Mouse (Mus musculus) spleen, postnatal 10 days (tissue): ENCODE results near the gene Magoh.
A peak's percentile ranks its signal among the peaks of the same experiment; 100 is the strongest.

Experiments
- DNase-seq, 2 experiments: peaks; one replicate each; pipeline ENCODE4 v3.0.0; 2021 to 2022; ENCODE audit warnings: low spot score in 2 of 2

Gene Magoh

DNA sequence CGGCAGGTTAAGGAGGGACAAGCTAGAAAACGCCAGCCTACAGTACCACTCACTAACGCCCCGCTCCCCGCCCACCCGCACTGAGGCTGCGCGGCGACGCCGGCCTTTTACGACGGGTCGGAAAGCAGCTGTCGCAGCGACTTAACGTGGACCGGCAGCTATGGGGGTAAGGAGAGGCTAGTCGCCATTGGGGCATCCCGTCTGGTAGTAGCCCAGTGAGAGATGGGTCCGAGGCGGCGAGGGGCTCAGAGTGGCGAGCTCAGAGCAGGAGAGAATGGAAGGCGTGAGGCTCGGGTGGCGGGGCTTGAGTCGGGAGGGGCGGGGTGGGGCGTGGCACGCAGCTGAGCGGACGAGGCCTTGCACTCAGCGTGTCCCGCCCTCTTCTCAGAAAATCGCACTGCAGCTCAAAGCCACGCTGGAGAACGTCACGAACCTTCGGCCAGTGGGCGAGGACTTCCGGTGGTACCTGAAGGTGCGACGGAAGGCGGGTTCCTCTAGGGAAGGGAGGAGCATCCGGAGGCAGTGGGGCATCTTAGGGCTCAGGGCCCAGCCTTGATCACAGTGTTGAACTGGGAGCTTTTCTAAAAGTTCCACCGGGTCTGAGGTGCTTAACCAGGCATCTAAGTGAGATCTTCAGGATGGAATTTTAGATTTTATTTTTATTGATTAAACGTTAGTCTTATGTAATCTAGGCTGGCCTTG is 10.3 kb downstream of the Magoh start, which contains the start of gene 0610037L13Rik:
0610037L13Rik (plus strand) TSS at position 83 of the 702 bp plus-strand sequence.
- peak; percentile 89 to 94 for DNase-seq

DNA sequence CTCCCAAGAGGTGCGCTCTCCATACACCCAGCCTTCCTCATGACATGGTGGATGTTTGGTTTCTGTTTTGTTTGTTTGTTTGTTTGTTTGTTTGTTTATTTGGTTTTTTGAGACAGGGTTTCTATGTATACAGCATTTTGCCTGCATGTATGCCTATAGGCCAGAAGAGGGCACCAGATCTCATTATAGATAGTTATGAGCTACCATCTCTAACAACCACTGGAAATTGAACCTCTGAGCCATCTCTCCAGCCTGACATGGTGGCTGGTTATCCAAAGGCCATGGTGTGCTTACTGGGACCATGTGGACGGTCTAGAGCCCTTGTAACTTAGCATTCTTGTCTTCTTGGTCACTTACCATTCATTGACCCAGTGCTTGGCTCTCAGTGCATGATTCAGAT is 13.1 kb downstream of the Magoh start:
- no peak for DNase-seq

DNA sequence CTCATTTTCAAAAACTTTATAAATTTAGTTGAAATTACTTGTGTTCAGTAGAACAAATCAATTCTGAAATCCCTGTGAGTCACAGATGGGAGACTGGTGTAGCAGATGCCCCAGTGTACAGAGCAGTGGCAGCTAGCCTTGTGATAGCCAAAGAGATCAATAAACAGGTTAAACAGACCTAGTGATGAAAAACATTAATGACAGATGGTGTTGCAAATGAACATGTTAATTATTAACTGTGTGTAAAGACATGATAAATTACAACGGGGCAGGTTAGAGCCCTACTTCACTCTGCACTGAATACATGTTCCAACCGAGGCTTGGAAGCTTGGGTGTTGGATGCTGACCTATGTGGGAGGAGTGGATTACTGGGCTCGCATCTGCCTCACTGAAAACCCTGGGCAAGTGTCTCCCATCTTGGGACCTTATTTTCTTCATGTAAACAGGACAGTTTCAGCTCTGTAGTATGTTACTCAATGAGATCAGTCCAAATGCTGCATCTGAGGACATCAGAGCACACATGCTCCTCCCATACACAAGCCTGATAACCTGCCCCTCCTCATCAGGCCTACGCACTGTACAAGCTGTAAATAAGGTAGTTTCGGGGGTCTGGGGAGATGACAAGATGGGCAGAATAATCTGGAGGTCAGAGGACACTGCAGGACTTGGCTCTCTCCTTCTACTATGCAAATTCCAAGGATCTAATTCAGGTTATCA is 19.8 kb downstream of the Magoh start:
- no peak for DNase-seq

DNA sequence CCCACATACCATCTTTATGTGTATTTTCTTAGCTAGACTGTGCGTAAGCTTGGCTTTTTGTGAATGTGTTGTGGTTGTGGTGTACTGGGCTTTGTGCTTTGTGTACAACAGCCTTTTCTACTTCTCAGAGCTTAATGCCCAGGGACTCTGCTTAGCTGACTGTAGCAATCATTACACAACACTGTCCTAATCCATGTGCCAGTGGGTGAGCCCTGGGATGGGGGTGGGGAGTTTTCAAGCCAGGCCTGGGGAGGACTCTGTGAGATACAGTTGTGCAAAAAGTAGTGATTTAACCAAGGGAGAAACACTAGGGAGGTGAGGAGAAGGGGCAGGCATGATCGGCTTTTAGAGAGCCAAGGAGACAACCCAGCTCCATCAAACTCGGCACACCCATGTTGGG is 20.7 kb downstream of the Magoh start:
- no peak for DNase-seq

DNA sequence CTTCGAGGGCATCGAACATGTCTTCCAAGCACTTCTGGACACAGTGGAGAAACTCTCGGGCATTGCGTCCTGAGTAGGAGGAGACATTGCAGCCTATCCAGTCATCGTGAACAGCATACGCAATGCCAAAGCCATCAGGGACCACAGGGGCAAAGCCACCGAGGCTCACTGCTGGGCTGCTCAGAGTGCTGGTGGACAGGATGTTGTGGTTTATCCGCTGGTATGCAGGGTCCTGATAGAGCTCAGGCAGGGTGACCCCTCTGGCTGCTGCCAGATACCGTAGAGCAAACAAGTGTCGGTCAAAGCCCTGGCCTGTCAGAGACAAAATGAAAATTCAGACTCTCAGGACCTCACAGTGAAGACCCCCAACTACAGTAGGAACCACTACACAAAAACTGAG is 24.7 kb downstream of the Magoh start:
- DNase-seq = no peak

DNA sequence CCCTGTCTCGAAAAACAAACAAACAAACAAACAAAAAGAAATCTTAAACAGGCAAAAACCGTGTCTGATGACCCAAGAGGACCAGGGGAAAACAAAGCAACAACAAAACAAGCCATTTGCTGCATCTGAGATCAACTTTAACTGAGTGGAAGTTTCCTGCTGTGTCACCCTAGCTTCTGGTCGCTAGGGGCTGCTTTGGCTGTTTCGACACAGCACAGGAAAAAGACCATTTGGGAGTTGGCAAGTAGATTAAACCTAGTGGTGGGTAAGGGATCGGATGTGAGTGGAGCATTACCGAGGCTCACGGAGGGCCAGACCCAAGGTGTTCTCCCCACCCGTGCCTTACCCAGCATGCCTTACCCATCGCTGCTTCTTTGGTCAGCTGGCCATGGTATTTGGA is 27.0 kb downstream of the Magoh start:
- no peak for DNase-seq

DNA sequence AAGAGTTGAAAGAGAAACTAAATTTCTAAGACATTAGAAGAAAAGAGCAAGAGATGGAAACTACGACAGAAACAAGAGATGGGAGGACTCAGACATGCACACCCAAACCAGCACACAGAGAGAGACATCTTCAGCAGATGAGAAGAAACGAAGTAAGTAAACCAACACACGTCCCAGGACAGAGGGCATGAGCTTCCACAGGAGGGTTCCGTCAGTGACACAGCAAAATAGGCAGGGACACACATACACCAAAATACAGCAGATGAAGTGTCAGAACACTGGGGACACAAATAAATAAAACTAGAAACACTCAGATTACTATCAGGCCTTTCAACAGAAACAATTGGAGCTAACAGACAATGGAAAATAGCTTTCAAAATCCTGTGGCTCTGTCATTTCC is 30.5 kb downstream of the Magoh start:
- no peak for DNase-seq

DNA sequence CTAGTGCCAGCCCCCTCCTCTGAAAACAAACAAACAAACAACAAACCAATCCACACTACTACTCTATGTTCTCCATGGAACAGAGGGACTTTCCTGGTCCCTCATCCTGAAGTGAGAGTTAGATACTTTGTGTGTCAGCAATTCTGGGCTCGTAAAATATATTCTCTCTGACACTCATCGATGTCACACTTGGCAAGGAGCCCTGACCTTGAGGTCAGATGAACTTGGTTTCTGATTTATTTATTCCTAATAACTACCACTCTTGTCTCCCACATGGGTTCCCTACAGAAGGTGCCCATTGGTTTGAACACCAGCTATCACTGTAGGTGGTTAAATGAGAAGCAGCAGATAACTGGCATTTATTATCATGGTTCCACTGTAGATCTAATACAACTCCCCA is 40.8 kb downstream of the Magoh start:
- DNase-seq = no peak

DNA sequence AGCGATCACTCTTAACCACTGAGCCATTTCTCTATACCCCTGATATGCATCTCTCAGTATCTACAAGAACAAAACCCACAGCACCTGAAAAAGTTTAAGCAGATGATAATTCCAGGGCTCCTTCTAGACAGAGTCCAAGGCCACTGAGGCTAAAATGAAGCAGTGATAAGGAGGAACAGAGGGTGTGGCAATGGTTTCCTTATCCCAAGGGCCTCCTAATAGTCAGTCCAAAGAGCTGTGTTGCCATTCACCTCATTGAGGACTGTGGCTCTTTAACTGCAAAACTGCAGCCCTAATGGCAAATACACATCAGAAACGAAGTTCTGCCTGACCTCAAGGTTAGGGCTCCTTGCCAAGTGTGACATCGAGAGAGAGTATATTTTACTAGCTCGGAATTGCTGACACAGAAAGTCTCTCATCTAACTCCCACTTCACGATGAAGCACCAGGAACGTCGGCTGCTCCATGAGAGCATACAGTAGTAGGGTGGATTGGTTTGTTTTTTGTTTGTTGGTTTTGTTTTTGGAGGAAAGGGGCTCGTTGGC is 41.7 kb downstream of the Magoh start:
- peak; percentile 12 to 23 for DNase-seq

DNA sequence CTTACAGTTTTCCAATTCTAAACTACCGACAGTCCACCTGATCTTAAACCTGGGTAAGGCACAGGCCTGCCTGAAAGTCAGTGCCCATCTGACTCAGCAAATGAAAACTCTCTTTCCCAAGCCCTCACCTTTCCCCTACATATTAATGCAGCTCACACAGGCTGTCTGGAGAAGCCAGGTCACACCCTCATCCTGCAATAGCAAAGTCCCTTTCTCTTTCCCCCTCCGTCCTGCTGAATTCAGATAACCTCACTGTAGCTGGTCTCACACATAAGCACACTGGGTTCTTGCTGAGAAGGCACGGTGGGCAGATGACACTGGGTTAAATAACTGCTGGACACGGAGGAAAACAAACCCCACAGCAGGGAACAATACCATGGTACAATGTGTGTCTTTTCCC is 42.4 kb downstream of the Magoh start:
- no peak for DNase-seq

DNA sequence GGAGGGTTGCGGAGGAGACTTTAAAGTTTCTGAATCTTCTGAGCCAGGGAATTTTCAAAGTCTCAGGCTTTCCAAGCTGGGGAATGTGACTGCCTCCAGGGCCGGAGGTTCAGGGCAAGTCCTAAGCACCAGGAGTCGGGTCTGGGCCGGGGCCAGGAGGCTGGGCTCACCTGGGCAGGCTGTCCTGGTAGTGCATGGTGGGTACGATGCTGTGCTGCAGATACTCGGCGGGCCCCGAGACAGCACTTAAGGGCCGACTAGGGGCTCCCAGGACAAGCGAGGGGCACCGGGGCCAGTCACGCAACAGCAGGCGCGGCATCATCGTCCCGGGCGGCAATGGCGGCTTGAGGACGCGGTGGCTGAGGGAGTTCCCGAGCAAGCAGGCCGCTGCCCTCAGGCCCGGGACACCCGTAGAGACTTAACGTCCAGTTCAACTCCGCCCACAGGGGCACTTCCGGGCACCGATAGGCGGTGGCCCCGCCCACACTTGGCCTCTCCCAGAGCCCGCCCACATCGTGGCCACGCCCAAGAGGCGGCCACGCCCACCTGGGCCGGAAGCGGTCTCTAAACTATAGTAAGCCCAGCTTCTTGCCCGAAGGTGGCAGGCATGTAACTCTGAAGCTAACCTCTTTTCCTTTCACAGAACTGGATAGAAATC is 43.7 kb downstream of the Magoh start, which contains the start of gene Cpt2:
Cpt2 (minus strand) TSS at position 466 of the 658 bp plus-strand sequence.
- DNase-seq = peak; percentile 93 to 96

DNA sequence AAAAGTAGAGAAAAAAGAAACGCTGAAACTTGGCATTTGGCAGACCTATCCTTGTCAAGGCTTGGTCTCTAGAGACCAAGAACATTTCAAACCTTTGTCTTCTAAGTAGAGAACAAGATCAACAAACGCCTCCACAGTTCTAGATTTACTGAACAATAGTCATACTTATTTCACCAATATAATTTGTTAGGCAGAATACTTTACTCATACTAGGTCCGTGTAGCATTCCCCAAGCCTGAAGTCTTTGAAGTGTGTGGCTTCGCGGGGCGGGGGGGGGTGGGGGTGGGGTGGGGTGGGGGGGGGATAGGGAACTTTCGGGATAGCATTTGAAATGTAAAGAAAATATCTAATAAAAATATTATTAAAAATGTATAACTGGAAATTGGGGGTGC is 44.2 kb downstream of the Magoh start:
- DNase-seq = no peak

DNA sequence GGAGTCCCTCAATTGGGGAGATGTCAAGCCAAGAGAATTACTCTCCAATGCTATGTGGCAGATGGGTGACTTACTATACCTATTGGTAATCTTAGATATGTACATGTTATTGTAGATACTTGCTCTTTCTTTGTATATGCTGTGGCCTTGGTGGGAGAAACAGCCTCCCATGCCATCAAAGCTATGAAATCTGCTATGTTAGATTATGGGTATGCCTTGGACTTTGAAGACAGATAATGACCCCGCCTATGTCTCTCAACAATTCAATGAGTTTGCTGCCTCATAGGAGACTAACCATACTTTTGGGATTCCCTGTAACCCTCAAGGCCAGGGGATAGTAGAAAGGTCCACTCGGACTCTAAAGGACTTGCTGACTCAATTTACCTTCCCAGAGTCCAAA is 48.7 kb downstream of the Magoh start:
- no peak for DNase-seq

DNA sequence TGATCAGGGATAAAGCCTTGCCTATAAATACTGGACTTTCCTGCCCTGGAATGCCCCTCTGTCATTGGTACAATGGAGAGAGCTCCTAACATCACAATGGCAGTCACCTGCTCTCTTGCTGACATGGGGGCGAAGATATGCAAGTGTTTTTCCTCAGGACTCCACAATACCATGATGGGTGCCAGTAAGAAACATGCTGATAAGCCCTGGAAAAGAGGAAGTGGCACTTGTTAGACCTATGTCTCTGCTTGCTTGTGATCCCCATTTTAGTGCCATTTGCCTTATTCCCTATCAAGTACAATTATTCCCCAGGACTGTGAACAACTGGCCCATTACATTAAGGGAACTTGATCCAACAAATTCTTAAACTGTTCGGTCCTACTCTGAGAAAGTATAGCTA is 49.2 kb downstream of the Magoh start:
- no peak for DNase-seq

DNA sequence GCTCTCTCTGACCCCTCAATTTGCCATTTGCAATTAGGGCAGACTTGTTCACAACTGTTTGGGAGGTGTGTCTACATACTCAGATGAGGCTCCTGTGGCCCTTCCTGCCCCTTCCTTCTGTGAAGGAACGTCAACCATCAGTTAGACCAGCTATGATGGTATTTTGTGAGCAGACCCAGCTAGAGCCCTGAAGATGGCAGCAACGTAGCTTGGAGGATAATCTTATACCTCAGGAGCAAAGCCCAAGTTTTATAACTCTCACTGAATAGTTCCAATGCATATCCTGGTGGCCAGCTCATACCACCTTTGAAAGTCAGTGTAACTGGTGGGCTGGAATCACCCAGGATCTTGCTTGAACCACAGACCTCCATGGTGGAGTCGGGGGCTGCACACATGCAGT is 51.9 kb downstream of the Magoh start:
- no peak for DNase-seq

DNA sequence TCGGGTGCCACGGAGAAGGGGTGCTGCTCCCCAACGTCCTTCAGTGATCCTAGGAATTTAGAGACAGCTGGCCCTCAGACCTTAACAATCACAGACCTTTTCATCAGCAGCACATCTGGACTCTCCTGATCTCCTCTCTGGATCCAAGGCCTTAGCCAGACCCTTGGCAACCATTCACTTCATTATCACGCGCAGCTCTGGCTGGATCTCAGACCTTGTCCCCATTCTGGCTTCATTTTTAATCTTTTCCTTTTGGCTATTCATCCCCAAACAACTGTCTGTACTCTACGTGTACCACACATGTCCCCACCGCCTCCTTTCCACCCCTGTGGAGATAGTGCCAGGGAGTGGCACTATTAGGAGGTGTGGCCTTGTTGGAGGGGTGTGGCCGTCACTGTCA is 53.7 kb downstream of the Magoh start:
- DNase-seq = no peak

DNA sequence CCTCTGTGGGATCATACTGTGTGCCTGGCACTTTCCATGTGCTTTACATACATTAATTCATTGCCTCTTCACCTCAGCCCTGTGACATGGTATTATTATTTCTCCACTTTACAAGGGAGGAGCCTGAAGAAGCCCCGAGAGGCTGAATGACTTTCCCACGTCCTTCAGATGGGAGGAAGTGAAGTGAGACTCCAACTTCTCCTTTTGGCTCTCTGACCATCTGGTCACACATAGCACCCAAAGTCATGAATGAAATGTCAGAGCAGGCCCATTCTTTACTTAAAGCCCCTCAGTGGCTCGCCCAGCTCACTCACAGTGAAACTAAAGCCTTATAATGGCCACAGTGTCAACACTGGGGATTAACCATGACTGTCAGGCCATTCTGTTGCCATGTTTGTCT is 55.7 kb downstream of the Magoh start:
- DNase-seq = no peak
